Mouse (Mus musculus) hematopoietic stem cell, adult 5-6 weeks (primary cell): ENCODE measurements around the gene Itgad. TPM values are rescaled to one million over a fixed set of nuclear protein-coding genes. Genes with fewer than 3 reads are reported as not detected.

ENCODE experiments used
- ATAC-seq, 2 experiments: fragments of 125-278 bp in 1 of 2; replicated peaks in 1 of 2; 2 replicates each; pipeline ENCODE4 v1.8.0; 2016 to 2017; ENCODE audit warnings: inconsistent platforms in 2 of 2, mild to moderate bottlenecking in 2 of 2, moderate number of reproducible peaks in 2 of 2, low read depth in 1 of 2, moderate TSS enrichment in 1 of 2; ENCODE audit not compliant: low FRiP score in 2 of 2, poor library complexity in 2 of 2, severe bottlenecking in 2 of 2, insufficient read depth in 1 of 2, low TSS enrichment in 1 of 2
- total RNA-seq: library from RNA; stranded (forward); fragments of 172-1452, 232-1000 nt; gene quantifications from 2 replicates; pipeline ENCODE4 v1.2.3, GENCODE M21; 2017

The Itgad gene
- total RNA-seq, 1 experiment from 2014 or later, result 0.69 TPM

DNA sequence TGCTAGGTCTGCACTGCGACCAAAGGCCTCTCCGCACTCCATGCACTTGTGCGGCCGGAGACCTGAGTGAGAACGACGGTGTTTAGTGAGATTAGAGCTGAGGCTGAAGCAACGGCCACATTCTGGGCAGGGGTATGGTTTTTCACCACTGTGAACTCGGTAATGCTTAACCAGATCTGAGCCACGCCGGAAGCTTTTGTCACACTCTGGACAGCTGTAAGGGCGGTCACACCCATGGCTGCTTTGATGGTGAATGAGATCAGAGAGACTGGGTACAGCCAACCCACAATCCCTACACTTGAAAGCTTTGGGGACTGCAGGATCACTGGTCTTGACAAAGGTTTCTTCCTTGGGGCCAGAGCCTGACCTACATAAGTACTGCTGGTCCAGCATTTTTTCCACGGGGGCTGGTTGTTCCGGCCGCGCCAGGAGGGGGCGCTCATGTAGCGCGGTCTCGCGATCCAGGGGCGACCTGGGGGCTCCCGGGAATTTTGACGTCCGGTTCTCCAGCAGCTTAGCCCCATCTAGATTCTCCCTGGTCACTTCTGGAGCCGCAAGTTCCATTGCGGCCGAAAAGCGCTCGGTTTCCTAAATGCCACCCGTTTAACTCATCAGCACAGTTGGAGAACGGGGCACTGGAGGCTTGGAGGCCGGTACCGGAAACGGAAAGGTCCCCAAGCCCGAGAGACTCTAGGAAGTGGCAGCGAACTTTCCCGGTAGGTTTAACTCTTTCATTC lies 82.8 kb downstream of the Itgad start, which contains the start of gene Armc5:
TSS of gene Armc5 (plus strand) at position 487 of the 737 bp plus-strand sequence.
- peak; percentile 6 to 24; a peak in 1 of 4 replicates for ATAC-seq

DNA sequence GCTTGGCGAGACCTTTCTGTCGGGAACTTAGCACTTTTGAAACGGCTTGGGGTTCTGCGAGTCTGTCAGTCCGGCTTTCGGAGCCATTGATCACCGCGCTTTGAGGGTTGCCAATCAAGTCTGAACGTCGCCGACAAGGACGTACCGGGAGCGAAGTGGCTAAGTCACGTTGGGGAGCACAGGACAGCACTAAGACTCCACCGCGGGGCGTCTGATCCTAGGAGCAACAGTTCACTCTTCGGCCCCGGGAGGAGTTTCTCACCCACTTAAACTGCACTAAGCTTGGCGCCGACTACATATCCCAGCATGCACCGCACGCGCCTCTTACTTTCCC lies 83.4 kb downstream of the Itgad start:
- ATAC-seq, result no peak

DNA sequence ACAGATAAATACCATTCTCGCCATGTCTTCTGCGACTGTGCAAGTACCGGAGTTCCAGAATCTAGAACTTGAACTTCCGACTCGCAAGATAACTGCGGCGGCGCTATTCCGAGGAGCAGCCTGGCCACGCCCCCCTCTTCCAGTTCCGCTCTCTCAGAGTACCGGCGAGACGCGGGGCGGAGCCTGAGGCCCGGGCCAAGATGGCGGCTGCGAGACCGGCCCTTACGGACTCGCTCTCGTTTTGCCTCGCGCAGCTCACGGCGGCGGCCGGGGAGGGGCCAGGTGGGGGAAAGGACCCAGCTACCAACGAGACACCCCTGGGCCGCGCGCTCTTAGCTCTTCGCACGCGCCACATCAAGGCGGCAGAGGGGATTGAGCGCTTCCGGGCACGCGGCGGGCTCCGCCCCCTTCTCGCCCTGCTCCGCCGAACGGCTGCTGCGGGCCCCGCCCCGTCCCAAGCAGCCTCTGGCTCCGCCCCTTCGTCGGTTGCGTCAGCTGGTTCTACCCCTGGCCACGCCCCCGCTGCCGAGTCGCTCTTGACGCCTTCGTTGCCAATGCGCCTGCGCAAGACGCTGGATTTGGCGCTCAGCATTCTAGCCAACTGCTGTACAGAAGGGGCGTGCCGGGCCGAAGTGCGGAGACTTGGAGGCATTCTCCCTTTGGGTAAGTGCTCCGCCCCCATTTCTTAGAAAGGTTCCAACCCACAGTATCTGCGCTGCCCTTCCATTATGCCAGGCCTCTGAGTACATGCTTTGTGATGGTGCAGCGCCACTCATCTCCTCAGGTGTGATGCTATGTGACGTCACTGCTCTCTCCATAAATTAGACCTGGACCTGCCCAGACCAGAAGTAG lies 84.0 kb downstream of the Itgad start, which contains the start of gene 9130023H24Rik:
TSS of gene 9130023H24Rik (minus strand) at position 105 of the 852 bp plus-strand sequence.
- ATAC-seq, result peak; percentile 74 to 83

DNA sequence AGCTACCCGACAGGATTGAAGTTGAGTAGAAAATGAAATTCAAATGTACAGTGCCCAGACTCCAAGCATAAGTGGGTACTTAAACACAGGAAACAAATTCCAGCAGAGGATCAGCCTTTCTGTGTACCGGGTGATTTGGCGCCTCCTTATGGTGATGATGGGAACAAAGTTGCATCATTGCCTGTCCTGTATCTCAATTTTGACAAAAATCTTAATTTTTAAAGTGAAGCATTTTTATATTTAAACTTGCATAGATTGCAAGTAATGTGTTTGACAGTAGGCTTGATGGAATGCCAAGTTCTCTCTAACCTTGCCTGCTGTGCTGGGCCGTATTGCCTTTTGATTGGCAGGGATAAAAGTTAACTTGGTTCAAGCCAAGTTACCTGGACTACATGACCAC lies 84.8 kb downstream of the Itgad start:
- no peak for ATAC-seq

DNA sequence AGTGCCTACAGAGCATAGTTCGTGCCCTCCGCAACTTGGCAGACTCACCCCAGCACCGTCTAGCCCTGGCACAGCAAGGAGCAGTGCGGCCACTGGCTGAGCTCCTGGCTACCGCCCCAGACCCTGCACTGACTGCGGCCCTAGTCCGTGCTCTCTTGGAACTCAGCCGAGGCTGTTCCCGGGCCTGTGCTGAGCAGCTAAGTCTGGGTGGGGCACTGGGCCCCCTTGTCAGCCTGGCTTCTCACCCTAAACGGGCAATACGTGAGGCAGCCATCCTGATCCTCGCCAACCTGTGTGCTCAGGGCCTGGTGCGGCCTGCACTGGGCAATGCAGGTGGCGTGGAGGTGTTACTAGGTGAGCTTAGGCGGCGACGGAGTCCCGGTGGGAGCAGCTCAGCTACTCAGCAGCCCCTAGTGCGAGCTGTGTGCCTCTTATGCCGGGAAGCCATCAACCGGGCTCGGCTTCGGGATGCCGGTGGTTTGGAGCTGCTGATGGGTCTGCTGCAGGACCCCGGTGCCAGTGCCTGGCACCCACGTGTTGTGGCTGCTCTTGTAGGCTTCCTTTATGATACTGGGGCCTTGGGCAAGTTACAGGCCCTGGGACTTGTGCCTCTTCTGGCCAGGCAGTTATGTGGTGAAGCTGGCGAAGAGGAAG lies 86.1 kb downstream of the Itgad start:
- ATAC-seq, result no peak

DNA sequence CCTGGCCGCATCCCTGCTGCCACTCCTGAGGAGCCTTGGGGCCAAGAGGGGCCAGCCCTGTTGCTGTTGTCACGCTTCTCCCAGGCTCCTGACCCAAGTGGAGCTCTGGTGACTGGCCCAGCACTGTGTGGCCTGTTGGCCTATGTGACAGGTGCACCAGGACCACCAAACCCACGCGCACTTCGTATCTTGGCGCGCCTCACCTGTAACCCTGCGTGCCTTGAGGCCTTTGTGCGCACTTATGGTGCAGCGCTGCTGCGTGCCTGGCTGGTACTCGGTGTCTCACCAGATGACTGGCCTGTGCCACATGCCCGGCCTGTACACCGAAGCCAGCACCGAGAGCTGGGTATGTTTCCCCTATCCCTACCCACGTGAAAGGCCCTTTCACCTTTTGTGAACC lies 88.2 kb downstream of the Itgad start:
- no peak for ATAC-seq

DNA sequence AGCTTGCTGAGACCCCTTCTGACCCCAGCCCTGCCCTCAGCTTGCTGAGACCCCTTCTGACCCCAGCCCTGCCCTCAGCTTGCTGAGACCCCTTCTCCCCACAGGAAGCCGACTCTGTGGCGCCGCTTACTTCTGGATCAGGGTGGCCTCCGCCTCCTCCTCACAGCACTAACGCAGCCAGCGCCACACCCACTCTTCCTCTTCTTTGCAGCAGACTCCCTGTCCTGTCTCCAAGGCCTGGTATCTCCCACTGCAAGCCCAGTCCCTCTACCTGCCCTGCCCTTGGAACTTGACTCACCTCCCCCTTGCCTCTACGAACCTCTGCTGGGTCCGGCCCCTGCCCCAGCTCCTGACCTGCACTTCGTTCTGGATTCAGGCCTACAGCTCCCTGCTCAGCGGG lies 89.7 kb downstream of the Itgad start:
- ATAC-seq, result no peak

DNA sequence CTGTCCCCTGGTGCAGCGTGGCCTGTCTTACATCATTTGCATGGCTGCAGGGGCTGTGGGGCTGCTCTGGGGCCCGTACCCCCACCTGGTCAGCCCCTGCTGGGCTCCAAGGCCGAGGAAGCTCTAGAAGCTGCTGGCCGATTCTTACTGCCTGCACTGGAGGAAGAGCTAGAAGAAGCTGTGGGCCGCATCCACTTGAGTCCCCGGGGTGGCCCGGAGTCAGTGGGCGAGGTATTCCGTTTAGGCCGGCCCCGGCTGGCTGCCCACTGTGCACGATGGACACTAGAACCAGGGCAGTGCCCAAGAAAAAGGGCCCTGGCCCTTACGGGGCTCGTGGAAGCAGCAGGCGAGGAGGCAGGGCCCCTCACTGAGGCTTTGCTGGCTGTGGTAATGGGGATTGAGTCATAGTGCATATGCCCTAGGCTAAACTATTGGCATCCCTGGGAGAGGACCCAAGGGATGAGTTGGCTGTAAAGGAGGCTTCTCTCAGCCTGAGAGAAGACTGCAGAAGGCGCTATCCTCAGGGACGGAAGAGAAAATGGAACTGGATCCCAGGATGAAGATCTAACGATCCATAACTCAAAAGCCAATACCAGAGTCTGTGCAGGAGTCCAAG lies 90.3 kb downstream of the Itgad start:
- no peak for ATAC-seq

DNA sequence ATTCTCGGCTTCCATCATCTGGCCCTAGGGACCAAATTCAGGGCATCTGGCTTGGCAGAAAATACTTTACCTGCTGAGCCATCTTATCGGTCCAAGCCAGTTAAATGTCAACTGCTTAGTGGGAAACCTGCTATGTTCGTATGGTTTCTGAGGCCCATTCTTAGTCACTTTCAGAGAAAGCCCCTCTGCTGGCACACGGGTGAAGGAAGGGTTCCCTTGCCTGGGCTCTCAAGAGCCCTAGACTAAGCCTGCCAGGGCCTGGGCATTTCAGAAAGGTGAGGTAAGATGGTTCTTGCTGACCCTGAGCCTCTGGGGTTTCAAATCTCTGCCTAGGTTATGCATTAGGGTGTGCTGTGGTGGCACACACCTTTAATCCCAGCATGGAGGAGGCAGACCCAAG lies 91.4 kb downstream of the Itgad start:
- ATAC-seq, result no peak

DNA sequence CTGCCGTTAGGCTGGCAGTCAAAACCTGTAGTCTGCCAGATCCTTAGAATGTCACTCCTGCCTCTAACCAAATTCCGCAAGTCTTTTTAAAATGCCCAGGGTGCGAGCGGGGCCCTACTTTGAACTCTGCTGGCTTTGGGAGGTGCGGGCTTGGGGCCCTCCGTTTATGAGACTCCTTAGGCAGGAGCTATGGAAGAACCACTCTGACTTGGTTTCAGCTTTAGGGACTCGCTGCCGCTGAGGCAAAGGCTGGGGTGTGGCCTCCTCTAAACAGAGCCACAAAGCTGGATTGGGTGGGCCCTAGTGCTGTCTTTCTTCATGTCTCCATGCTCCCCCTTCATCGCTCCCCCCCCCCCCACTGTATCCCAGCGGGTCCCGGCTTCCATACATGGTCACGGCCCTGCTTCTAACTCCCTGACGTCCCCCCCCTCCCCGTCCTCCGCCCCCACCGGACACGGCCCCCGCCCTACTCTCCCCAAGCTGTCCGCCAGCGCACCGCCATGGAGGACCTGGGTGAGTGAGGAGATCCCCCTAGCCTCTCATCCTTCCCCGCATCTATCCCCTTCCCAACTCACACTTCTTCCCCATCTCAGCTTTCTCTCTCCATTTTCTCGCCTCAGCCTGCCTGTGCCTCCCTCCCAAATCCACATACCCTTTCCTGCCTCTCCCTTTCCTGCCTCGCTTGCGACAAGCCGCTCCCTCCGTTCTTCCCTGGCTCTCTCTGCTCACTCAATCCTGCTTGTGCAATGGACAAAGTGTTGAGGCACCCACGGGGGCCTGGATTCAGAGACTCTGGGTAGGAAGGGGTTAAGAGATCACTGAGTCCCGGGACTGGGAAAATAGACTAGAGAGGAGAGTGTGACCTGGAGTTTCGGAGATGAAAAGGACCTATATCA lies 92.6 kb downstream of the Itgad start, which contains the start of gene Tgfb1i1:
TSS of gene Tgfb1i1 (plus strand) at position 317 of the 896 bp plus-strand sequence.
- ATAC-seq, result no peak

DNA sequence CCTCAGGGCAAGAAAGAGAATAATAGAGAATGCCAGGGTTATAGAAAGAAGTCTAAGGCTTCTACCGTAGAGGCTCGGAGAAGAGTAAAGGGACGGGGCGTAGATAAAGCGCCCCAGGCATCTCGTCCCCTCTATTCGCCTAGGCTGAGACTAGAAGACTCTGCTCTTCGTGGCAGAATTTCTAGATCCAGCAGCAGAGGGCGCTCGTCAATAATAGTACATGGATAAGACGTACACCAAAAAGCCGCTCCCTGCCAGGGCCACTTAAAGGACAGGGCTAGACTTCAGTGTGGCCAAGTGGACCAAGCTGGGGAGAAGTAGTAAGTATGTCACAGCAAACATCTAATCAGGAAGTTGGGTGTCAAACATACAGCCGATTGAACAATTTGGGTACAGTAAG lies 93.3 kb downstream of the Itgad start:
- ATAC-seq, result peak; percentile 43 to 63; a peak in 2 of 4 replicates

DNA sequence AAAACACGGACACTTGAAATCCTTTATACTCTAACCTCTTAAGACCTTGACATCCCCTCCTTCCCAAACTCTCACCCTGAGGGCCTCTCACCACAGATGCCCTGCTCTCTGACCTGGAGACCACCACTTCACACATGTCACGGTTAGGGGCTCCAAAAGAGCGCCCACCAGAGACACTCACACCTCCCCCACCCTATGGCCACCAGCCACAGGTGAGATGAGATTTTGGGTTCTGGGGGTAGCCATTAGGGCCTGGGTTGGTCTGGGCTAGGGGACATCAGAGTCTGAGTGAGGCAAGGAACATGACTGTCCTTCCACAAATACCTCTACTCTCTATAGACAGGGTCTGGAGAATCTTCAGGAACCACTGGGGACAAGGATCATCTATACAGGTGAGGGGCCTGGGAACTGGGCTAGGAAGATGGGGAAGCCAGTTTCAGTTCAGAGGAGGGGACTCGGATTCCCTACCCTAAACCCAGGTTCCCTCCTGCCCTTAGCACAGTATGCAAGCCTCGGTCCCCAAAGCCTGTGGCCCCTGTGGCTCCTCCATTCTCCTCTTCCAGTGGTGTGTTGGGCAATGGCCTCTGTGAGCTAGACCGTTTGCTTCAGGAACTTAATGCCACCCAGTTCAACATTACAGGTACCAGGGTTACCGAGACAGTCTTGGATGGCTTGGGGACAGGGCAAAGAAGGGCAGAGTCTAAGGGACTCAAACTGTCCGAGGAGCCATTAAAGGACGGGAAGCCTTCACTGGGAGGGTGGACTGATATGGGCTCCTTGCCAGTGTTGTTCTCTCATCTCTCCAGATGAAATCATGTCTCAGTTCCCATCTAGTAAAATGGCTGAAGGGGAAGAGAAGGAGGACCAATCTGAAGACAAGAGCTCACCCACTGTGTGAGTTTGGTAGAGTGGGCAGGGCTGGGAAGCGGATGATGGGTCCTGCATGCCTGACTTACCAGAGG lies 94.2 kb downstream of the Itgad start:
- no peak for ATAC-seq

DNA sequence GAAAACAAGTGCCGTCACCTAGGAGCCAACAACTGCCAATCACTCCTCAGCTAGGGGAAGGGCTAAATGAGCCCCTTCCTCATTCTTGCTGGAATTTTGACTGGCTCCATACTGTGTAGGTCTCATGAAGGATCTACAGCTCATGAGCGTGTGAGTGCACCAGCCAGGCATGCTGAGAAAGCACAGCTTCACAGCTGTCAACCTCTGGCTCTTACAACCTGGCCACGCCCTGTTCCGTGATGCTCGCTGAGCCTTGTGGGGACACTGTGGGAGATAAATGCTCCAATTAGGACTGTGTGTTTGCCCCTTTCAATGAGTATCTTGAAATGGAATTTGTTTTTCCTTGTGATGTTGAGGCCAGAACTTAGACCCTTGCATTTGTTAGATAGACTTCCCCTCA lies 95.8 kb downstream of the Itgad start:
- no peak for ATAC-seq

DNA sequence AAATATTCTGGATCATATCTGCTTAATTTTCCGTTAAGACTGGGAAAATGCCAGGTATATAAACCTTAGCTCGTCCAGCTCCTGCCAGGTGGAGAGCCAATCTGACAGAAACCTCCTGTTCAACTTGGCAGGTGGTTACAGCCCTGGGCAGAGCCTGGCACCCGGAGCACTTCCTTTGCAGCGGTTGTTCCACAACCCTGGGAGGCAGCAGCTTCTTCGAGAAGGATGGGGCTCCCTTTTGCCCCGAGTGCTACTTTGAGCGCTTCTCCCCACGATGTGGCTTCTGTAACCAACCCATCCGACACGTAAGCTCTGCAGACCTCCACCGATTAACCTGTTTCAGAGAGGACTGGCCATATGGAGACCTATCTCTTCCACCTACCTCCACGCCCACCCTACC lies 97.8 kb downstream of the Itgad start:
- ATAC-seq, result no peak; a peak in 1 of 4 replicates

DNA sequence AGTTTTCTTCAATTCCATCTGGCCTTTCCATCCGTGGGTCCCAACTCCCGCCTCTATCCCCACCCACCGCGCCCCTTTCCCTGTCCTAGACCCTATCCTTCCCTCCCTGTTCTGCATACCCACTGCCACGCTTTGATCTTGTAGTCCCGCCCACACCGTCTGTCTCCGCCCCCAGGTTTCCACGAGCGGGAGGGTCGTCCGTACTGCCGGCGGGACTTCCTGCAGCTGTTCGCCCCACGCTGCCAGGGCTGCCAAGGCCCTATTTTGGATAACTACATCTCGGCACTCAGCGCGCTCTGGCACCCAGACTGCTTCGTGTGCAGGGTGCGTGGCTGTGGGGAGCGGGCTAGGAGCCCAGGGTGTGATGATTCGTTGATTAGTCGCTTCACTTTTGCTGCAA lies 98.4 kb downstream of the Itgad start:
- peak; percentile 43 to 70; a peak in 3 of 4 replicates for ATAC-seq

DNA sequence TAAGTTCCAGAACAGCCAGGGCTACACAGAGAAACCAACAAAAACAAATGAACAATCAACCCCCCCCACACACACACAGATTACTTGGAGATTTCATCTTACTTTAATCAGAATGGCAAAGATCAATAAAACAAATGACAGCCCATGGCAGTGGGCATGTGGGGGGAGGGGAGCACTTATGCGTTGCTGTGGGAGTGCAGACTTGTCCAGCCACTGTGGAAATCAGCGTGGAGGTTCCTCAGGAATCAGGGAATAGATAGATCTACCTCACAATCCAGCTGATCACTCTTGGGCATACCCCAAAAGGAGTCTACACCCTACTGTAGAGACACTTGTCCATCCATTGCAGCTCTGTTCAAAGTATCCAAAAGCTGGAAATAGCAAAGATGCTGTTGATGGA lies 100.8 kb downstream of the Itgad start:
- ATAC-seq, result no peak
